Mouse (Mus musculus) lung, postnatal 0 days (tissue): ENCODE results near the gene Ctsd.

ENCODE experiments used
- CTCF ChIP-seq: IDR thresholded peaks from 2 replicates; pipeline ENCODE4 v1.5.1; 2016; ENCODE audit warnings: antibody characterized with exemption, mild to moderate bottlenecking
- EP300 ChIP-seq: IDR thresholded peaks from 2 replicates; pipeline ENCODE4 v1.6.1; 2016; ENCODE audit warnings: antibody characterized with exemption, mild to moderate bottlenecking, control low read depth

DNA sequence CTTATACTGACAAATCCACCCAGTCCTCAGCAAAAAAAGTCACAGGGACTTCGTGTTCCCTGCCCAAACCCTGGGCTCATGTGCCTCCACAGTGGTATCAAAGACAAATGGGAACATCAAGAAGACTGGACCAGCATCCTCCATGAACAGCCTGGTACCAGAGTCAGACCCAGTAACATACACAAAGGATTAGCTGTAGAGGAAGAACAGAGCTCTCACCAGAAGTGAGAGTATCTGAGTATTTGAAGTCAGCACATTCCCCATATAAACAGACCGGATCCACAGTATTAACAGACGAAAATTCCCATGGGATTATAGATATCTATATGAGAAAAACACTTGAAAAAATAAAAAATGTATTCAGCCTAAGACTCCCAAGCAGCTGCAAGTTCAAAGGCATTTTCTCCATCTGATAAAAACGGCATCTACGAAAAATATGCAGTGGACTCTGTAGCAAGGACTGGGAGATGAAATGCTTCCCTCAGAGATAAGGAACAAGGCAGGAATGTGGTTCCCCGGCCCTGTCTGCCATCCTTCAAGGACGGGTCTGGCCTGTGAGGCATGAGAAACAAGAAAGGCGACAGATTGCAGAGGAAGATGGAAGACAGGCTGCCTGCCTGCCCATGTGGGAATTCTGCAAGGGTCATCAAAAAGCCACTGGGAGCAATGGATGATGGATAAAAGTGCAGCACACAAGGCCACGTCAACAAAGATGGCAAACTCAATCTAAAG lies 61.0 kb downstream of the Ctsd start:
- TF ChIP-seq CTCF (no peak), EP300 (0 out of 2 replicates have a peak, but pooled peaks have one; percentile 19)
